Mouse (Mus musculus) E14TG2a.4 (cell line): ENCODE measurements around the gene Rnf216.

Source experiments
- H3K27me3 ChIP-seq: 2 replicates; pipeline ENCODE4 v1.6.1; 2014; ENCODE audit warnings: low read length, control low read depth; ENCODE audit not compliant: insufficient read depth
- H3K36me3 ChIP-seq: 2 replicates; pipeline ENCODE4 v1.6.1; 2014; ENCODE audit warnings: low read length, control low read depth; ENCODE audit not compliant: insufficient read depth
- H3K4me1 ChIP-seq: replicated peaks from 2 replicates; pipeline ENCODE4 v1.6.1; 2014; ENCODE audit warnings: low read depth, low read length, control low read depth
- H3K4me3 ChIP-seq: replicated peaks from 2 replicates; pipeline ENCODE4 v1.5.1; 2014; ENCODE audit warnings: mild to moderate bottlenecking, low read length
- H3K9me3 ChIP-seq: 2 replicates; pipeline ENCODE4 v1.6.1; 2014; ENCODE audit warnings: low read length, control low read depth
- CTCF ChIP-seq: conservative IDR thresholded peaks from 2 replicates; pipeline ENCODE4 v1.5.1; 2014; ENCODE audit warnings: low read length
- NANOG ChIP-seq: IDR thresholded peaks from 2 replicates; pipeline ENCODE4 v1.6.1; 2014; ENCODE audit warnings: borderline replicate concordance, low read length, mixed read lengths
- POU5F1 ChIP-seq: IDR thresholded peaks from 2 replicates; pipeline ENCODE4 v1.6.1; 2014; ENCODE audit warnings: low read length, borderline replicate concordance

The Rnf216 gene

GRCm38 (mm10) chr5:143043285-143043684 is 69.5 kb downstream of the Rnf216 start:
- Histone ChIP-seq H3K4me1 (peaks cover 5% of the 10 kb centered on the region), H3K4me3 (no peak overlapping the region), H3K27me3 (no peaks in the 10 kb centered on the region), H3K36me3 (peaks cover 78% of the 10 kb centered on the region), H3K9me3 (no peaks in the 10 kb centered on the region)
- peak; percentile 35 for TF ChIP-seq CTCF
- TF ChIP-seq POU5F1: no peak
- TF ChIP-seq NANOG: no peak

GRCm38 (mm10) chr5:143038794-143039193 is 74.0 kb downstream of the Rnf216 start:
- peaks cover 58% of the 10 kb centered on the region for H3K36me3 ChIP-seq
- H3K27me3 ChIP-seq: no peaks in the 10 kb centered on the region
- no peak for TF ChIP-seq POU5F1
- no peak for TF ChIP-seq CTCF
- TF ChIP-seq NANOG: no peak
- H3K4me1 ChIP-seq: no peaks in the 10 kb centered on the region
- H3K9me3 ChIP-seq: no peaks in the 10 kb centered on the region
- H3K4me3 ChIP-seq: no peak overlapping the region

- no peaks in the 10 kb centered on the region for H3K4me1 ChIP-seq
- H3K4me3 ChIP-seq: no peak overlapping the region
- peaks cover 64% of the 10 kb centered on the region for H3K36me3 ChIP-seq
- H3K9me3 ChIP-seq: no peaks in the 10 kb centered on the region
- H3K27me3 ChIP-seq: no peaks in the 10 kb centered on the region
- peak; percentile 70 for TF ChIP-seq CTCF
- TF ChIP-seq NANOG: no peak
- TF ChIP-seq POU5F1: no peak
These were observed 75.6 kb downstream of the Rnf216 start for GRCm38 (mm10) chr5:143037201-143037600.

DNA sequence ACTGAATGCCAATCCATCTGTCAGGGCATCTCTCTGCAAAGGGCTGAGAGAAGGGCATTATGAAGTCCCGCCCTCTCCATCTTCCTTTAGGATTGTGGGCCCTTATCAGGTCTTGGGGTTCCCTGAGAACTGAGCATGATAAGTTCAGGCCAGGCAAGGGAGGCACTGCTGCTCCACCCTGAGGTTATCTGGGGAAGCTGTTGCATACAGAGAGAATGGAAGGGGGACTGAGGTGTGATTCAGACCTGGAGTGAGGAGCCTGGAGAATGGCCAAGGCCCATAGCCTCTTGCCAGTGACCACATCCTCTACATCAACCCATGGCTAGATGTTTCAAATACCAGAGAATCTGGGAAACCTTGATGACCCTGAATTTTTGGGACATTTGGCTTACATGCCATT is 76.7 kb downstream of the Rnf216 start:
- H3K4me3 ChIP-seq: no peak overlapping the region
- H3K36me3 ChIP-seq: peaks cover 60% of the 10 kb centered on the region
- peaks cover 7% of the 10 kb centered on the region for H3K4me1 ChIP-seq
- no peak for TF ChIP-seq CTCF
- no peak for TF ChIP-seq NANOG
- no peak for TF ChIP-seq POU5F1
- H3K9me3 ChIP-seq: no peaks in the 10 kb centered on the region
- H3K27me3 ChIP-seq: no peaks in the 10 kb centered on the region

GRCm38 (mm10) chr5:143035271-143035670 is 77.5 kb downstream of the Rnf216 start:
- Histone ChIP-seq H3K27me3 (no peaks in the 10 kb centered on the region), H3K4me3 (no peak overlapping the region), H3K9me3 (no peaks in the 10 kb centered on the region), H3K4me1 (peaks cover 7% of the 10 kb centered on the region), H3K36me3 (peaks cover 58% of the 10 kb centered on the region)
- TF ChIP-seq NANOG (no peak), POU5F1 (no peak), CTCF (no peak)

DNA sequence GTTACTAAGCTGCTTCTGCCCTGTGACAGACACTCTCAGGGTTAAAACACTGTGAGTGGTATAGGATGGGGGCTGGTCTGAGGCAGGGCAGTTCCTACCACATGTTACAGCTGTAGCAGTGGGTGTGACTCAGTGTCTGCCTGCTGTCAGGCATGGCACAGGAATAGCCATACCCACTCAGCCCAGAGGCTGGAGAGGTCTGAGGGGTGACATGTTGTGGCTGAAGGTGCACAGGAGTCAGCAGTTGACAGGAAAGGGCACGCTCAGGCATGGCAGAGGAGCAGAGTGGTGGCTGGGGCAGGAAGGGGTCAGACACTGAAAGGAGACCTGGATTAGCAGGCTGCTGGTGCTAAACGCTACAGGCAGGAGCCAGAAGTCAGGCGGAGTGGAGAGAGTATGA is 78.7 kb downstream of the Rnf216 start:
- H3K4me1 ChIP-seq: peaks cover 7% of the 10 kb centered on the region
- no peak overlapping the region for H3K4me3 ChIP-seq
- H3K9me3 ChIP-seq: no peaks in the 10 kb centered on the region
- TF ChIP-seq NANOG (no peak), POU5F1 (no peak), CTCF (no peak)
- H3K36me3 ChIP-seq: peaks cover 60% of the 10 kb centered on the region
- H3K27me3 ChIP-seq: no peaks in the 10 kb centered on the region

DNA sequence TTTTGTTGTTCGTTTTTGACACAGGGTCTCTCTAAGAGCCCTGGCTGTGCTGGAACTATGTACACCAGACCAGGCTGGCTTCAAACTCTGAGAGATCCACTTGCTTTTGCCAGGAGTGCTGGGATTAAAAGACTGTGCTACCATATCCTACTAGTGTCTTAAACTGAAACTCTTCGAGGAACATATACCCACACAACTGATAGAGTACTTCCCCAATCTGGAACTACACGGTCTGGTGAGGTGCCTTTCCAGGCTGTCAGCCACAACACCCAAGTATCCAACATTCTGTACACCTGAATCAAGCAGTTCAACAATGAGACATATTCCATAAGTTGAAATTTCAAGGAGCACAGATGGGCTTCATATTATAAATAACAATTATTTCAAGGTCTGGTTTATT is 79.5 kb downstream of the Rnf216 start:
- peaks cover 64% of the 10 kb centered on the region for H3K36me3 ChIP-seq
- no peaks in the 10 kb centered on the region for H3K27me3 ChIP-seq
- TF ChIP-seq POU5F1 (no peak), CTCF (no peak), NANOG (no peak)
- no peak overlapping the region for H3K4me3 ChIP-seq
- H3K4me1 ChIP-seq: peaks cover 7% of the 10 kb centered on the region
- H3K9me3 ChIP-seq: no peaks in the 10 kb centered on the region

DNA sequence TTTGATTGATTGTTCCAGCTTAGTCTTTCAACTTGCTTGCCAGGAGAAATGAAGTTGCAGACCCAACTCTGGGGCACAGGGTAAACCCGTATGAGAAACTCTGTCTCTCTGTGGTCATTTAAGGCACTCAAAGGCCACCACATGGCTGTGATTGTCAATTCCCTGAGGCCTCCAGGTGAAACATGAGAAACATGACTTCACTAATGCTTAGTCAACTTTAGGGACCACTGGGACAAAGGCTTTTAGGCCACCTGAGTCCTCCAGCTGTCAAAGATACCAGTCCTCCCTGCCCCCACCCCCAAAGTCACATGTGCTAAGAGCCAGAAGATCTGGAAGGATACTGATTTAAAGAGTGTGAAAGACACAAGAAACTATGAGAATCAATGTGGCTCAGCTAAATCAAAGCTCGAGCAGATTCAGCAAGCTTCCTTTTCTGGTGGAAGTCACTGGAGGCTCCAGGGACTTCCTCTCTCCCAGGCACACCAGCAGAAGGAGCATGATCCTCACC is 80.1 kb downstream of the Rnf216 start:
- H3K36me3 ChIP-seq: peaks cover 70% of the 10 kb centered on the region
- TF ChIP-seq NANOG (no peak), CTCF (no peak), POU5F1 (no peak)
- no peak overlapping the region for H3K4me3 ChIP-seq
- H3K4me1 ChIP-seq: peaks cover 7% of the 10 kb centered on the region
- no peaks in the 10 kb centered on the region for H3K9me3 ChIP-seq
- H3K27me3 ChIP-seq: no peaks in the 10 kb centered on the region

DNA sequence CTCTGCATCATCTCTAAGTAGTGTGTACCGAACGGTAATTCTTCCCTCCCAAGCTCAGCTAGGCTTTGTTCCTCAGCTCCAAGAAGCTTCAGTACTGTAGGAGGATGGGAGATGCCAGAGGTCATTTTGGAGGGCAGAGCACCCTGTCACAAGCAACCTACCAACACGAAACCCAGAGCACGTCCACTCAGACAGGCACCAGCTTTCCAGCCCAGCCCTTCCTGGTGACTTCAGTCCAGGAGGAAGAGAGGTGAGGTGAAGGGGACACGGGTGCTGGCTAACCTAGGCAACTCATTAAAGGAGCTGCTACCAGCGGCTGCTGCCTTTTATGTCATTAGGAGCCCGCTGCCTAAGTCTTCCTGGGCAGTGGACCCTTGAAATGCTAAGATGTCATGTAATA is 81.1 kb downstream of the Rnf216 start:
- Histone ChIP-seq H3K4me1 (peaks cover 7% of the 10 kb centered on the region), H3K36me3 (peaks cover 80% of the 10 kb centered on the region), H3K27me3 (no peaks in the 10 kb centered on the region), H3K4me3 (no peak overlapping the region), H3K9me3 (no peaks in the 10 kb centered on the region)
- TF ChIP-seq NANOG (no peak), POU5F1 (no peak), CTCF (no peak)
